Mouse (Mus musculus) forebrain, embryonic 11.5 days (tissue): Measurements from ENCODE around the gene Phf24. TPM values are rescaled to one million over a fixed set of nuclear protein-coding genes. Genes with fewer than 3 reads are reported as not detected.

ENCODE experiments used
- ATAC-seq: fragments of 200-750 bp; cut with Nextera tagmentation; replicated peaks from 2 replicates; pipeline ENCODE4 v1.8.0; 2017; ENCODE audit warnings: moderate TSS enrichment; ENCODE audit not compliant: low FRiP score
- DNase-seq: peaks from one replicate; pipeline ENCODE4 v3.0.0-alpha.2; 2017; ENCODE audit warnings: low spot score
- H3K27ac ChIP-seq: fragments of 300-500 bp; sonication (generic); 2 replicates; pipeline ENCODE4 v1.5.1; 2014; ENCODE audit warnings: low read depth, low read length
- H3K27me3 ChIP-seq: fragments of 300-500 bp; sonication (generic); 2 replicates; pipeline ENCODE4 v1.6.1; 2014; ENCODE audit warnings: mild to moderate bottlenecking, low read length, mixed read lengths; ENCODE audit not compliant: control insufficient read depth, insufficient read depth
- H3K36me3 ChIP-seq: fragments of 300-500 bp; sonication (generic); 2 replicates; pipeline ENCODE4 v1.6.1; 2014; ENCODE audit warnings: mild to moderate bottlenecking, low read length, moderate library complexity, mixed read lengths; ENCODE audit not compliant: control insufficient read depth, insufficient read depth
- H3K4me1 ChIP-seq: fragments of 300-500 bp; sonication (generic); replicated peaks from 2 replicates; pipeline ENCODE4 v1.6.1; 2014; ENCODE audit warnings: low read length, mixed read lengths; ENCODE audit not compliant: control insufficient read depth, insufficient read depth
- H3K4me2 ChIP-seq: fragments of 300-500 bp; sonication (generic); 2 replicates; pipeline ENCODE4 v1.6.1; 2014; ENCODE audit warnings: low read depth, mild to moderate bottlenecking, low read length, moderate library complexity, mixed read lengths; ENCODE audit not compliant: severe bottlenecking
- H3K4me3 ChIP-seq: fragments of 300-500 bp; sonication (generic); 2 replicates; pipeline ENCODE4 v1.5.1; 2014; ENCODE audit warnings: low read depth, low read length
- H3K9ac ChIP-seq: fragments of 300-500 bp; sonication (generic); 2 replicates; pipeline ENCODE4 v1.6.1; 2014; ENCODE audit warnings: low read length
- H3K9me3 ChIP-seq: fragments of 300-500 bp; sonication (generic); 2 replicates; pipeline ENCODE4 v1.6.1; 2016; ENCODE audit warnings: low read length, mixed read lengths; ENCODE audit not compliant: control insufficient read depth
- WGBS: fragments of 180-500 bp; shearing (Covaris S2); extraction: QIAGEN DNeasy Blood & Tissue Kit; methylation state at CpG from one replicate; pipeline ENCODE4 v1.1.7; 2014; 5-methylcytosine and 5-hydroxymethylcytosine counted together
- polyA plus RNA-seq: library from polyadenylated mRNA; unstranded; fragments of >200 nt; fragmentation: Nextera tagmentation; extraction: Ambion mirVana; gene quantifications from 2 replicates; pipeline ENCODE4 v1.2.1, GENCODE M21; 2014

Phf24 gene
- polyA plus RNA-seq, 1 experiment from 2014 or later = 1.3 TPM

DNA sequence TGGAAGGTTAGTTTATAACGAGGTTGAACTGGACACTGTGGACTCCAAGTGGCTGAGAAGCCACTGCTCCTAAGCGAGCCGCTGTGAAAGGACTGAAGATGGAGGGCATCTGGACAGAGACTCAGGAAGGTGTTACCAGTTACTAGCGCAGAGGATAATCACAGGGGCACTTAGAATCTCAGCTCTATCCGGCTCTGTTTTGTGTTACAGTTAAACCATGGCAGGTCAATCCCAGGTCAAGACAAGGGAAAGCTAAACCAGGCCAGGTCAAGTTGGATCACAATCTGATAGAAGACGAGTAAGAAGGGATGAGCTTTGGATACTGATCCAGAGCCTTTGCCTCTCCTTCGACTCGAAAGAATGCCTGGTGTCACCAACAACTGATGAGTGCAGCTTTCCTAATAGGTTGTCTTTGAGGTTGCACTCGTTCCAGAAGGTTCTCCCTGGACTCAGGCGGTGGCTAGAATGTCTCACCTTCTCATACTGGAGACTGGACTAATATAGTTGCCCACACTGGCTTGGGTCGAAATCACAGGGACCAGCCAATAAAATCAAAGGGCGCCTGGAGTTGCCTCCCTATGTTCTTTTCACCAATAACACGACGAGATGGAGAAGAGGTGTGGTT, 32.7 kb downstream of the Phf24 start:
- peaks cover 37% of the 10 kb centered on the region for H3K4me1 ChIP-seq
- peak overlapping the region; percentile 75 for H3K4me3 ChIP-seq
- no peaks in the 10 kb centered on the region for H3K9me3 ChIP-seq
- no peak overlapping the region; the same call in 1 of the 2 replicates for H3K27ac ChIP-seq
- 15% methylated on average over 14 of the region's 14 CpGs for WGBS
- H3K36me3 ChIP-seq = no peaks in the 10 kb centered on the region
- peak overlapping the region; percentile 89 for H3K4me2 ChIP-seq
- DNase-seq = peak; percentile 49
- no peak for ATAC-seq
- no peak overlapping the region for H3K9ac ChIP-seq
- no peaks in the 10 kb centered on the region for H3K27me3 ChIP-seq

- WGBS = under 1% methylated on average over 39 of the region's 39 CpGs
- Histone ChIP-seq H3K9me3 (no peaks in the 10 kb centered on the region), H3K9ac (peak within 1 kb of the TSS; percentile 92), H3K4me3 (peak within 1 kb of the TSS; percentile 75), H3K4me2 (peak within 1 kb of the TSS; percentile 89), H3K27ac (peak within 1 kb of the TSS; percentile 95), H3K36me3 (no peaks in the 10 kb centered on the region), H3K27me3 (no peaks in the 10 kb centered on the region), H3K4me1 (peaks cover 37% of the 10 kb centered on the region)
- ATAC-seq (peak; percentile 95), DNase-seq (peak; percentile 98)
Observed at GRCm38 (mm10) chr4:42949676-42950051, 33.2 kb downstream of the Phf24 start, which contains the start of gene Dnajb5. Gene Dnajb5 (plus strand): TSS chr4:42949814.

GRCm38 (mm10) chr4:42950065-42950558, 33.7 kb downstream of the Phf24 start:
- peak; percentile 94 for DNase-seq
- H3K4me1 ChIP-seq = peaks cover 37% of the 10 kb centered on the region
- peak; percentile 60 for ATAC-seq
- H3K27ac ChIP-seq = peak overlapping the region; percentile 95
- WGBS = 1% methylated on average over 15 of the region's 27 CpGs
- H3K9me3 ChIP-seq = no peaks in the 10 kb centered on the region
- H3K4me3 ChIP-seq = peak overlapping the region; percentile 75
- H3K27me3 ChIP-seq = no peaks in the 10 kb centered on the region
- H3K36me3 ChIP-seq = no peaks in the 10 kb centered on the region; the same call in 1 of the 2 replicates
- peak overlapping the region; percentile 89 for H3K4me2 ChIP-seq
- H3K9ac ChIP-seq = peak overlapping the region; percentile 92

GRCm38 (mm10) chr4:42951206-42952195, 35.0 kb downstream of the Phf24 start:
- peak overlapping the region; percentile 89 for H3K4me2 ChIP-seq
- peak; percentile 48 for DNase-seq
- WGBS = 60% methylated on average over 11 of the region's 11 CpGs
- H3K9ac ChIP-seq = peak overlapping the region; percentile 4; the same call in 1 of the 2 replicates
- no peaks in the 10 kb centered on the region; the same call in 1 of the 2 replicates for H3K36me3 ChIP-seq
- no peak for ATAC-seq
- H3K4me3 ChIP-seq = peak overlapping the region; percentile 75
- H3K27me3 ChIP-seq = no peaks in the 10 kb centered on the region
- H3K27ac ChIP-seq = no peak overlapping the region
- peaks cover 34% of the 10 kb centered on the region for H3K4me1 ChIP-seq
- no peaks in the 10 kb centered on the region for H3K9me3 ChIP-seq

DNA sequence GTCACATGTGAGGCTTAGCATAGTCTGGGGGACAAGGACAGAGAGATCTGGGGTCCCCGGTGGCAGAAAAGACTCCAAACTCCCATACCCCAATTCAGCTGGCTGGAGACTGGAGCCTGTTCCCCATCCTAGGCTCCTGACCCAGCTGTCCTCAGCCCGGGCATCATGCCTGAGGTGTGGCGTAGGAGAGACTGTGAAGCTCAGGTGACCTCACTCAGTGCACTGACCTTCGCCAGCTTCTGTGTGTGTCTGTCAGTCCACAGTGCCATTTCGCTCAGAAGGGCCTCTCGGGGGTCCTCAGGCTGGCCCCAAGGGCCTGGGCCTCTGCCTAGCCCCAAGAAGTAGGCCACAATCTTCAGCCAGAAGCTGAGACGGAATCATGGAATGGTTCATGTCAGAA, 36.1 kb downstream of the Phf24 start:
- Histone ChIP-seq H3K4me2 (no peak overlapping the region), H3K9ac (no peak overlapping the region; the same call in 1 of the 2 replicates), H3K27me3 (no peaks in the 10 kb centered on the region), H3K27ac (peak overlapping the region; percentile 13; the same call in 1 of the 2 replicates), H3K9me3 (no peaks in the 10 kb centered on the region), H3K4me3 (no peak overlapping the region), H3K36me3 (no peaks in the 10 kb centered on the region; the same call in 1 of the 2 replicates), H3K4me1 (peaks cover 28% of the 10 kb centered on the region)
- DNase-seq (no peak), ATAC-seq (no peak)
- 92% methylated on average over 7 of the region's 7 CpGs for WGBS

DNA sequence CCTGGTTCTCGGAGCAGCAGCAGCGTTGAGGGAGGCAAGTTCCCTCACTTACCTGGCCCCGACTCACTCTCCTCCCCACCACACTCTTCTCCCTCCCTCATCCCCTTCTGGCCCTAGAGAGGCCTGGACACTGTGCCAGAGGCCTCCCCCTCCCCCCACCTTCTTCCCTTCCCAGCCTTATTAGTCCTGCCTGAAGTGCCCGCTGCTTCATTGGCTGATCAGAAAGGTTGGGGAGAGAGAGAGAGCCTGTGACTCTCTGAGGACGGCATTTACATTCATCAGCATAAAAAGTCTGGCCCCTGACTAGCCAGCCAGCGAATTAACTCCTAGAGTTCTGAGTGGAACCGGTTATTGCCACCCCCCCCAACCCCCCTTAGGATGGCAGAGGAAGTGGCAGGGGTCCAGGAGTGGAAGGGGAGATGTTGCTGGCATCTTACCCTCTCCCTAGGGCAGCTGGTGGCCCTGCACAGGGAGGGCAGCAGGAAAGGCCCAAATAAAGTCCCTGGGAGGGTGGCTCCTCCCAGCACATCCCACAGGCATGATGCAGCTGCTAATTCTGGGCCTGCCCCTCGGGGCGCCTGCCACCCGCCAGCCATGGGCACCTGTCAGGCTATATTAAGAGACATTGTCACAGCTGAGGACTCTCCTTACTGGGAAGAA, 37.1 kb downstream of the Phf24 start:
- peaks cover 28% of the 10 kb centered on the region for H3K4me1 ChIP-seq
- no peaks in the 10 kb centered on the region for H3K27me3 ChIP-seq
- peak overlapping the region; percentile 16; the same call in 1 of the 2 replicates for H3K4me2 ChIP-seq
- 18% methylated on average over 10 of the region's 10 CpGs for WGBS
- peak overlapping the region; percentile 13 for H3K27ac ChIP-seq
- H3K4me3 ChIP-seq = no peak overlapping the region
- DNase-seq (no peak), ATAC-seq (no peak)
- peak overlapping the region; percentile 48; the same call in 1 of the 2 replicates for H3K9ac ChIP-seq
- no peaks in the 10 kb centered on the region; the same call in 1 of the 2 replicates for H3K36me3 ChIP-seq
- H3K9me3 ChIP-seq = no peaks in the 10 kb centered on the region

- peak; percentile 90 for DNase-seq
- Histone ChIP-seq H3K27ac (no peak overlapping the region), H3K4me1 (peaks cover 28% of the 10 kb centered on the region), H3K36me3 (no peaks in the 10 kb centered on the region; the same call in 1 of the 2 replicates), H3K4me3 (no peak overlapping the region), H3K27me3 (no peaks in the 10 kb centered on the region), H3K4me2 (no peak overlapping the region), H3K9me3 (no peaks in the 10 kb centered on the region), H3K9ac (no peak overlapping the region)
- 5% methylated on average over 9 of the region's 10 CpGs for WGBS
- no peak for ATAC-seq
Observed at GRCm38 (mm10) chr4:42954297-42954696, 37.8 kb downstream of the Phf24 start.

GRCm38 (mm10) chr4:42955200-42955599, 38.7 kb downstream of the Phf24 start:
- no peak overlapping the region for H3K4me2 ChIP-seq
- ATAC-seq (no peak), DNase-seq (no peak)
- peaks cover 28% of the 10 kb centered on the region for H3K4me1 ChIP-seq
- 95% methylated on average over 3 of the region's 3 CpGs for WGBS
- H3K4me3 ChIP-seq = no peak overlapping the region
- no peaks in the 10 kb centered on the region for H3K27me3 ChIP-seq
- no peaks in the 10 kb centered on the region; the same call in 1 of the 2 replicates for H3K36me3 ChIP-seq
- H3K27ac ChIP-seq = no peak overlapping the region
- no peaks in the 10 kb centered on the region for H3K9me3 ChIP-seq
- H3K9ac ChIP-seq = no peak overlapping the region
